Mouse (Mus musculus) cerebellum, adult 2 months (tissue): ENCODE results near the gene Mast3.

Source experiments
- CTCF ChIP-seq: fragments of 200-500 bp; IDR thresholded peaks from 2 replicates; pipeline ENCODE4 v1.5.1; 2011; ENCODE audit warnings: low read depth, mild to moderate bottlenecking, control low read depth, low read length, moderate library complexity, borderline replicate concordance; ENCODE audit not compliant: insufficient read depth
- POLR2A ChIP-seq: fragments of 200-500 bp; IDR thresholded peaks from 2 replicates; pipeline ENCODE4 v1.6.1; 2011; ENCODE audit warnings: low read length, control low read depth, borderline replicate concordance; ENCODE audit not compliant: insufficient read depth

- TF ChIP-seq CTCF: no peak
- no peak for TF ChIP-seq POLR2A
Measured at GRCm38 (mm10) chr8:70823802-70824201, 18.9 kb upstream of the Mast3 start.
